Mouse (Mus musculus) urinary bladder, postnatal 4 days (tissue): ENCODE data around the gene G6pdx.

Experiments
- DNase-seq, 2 experiments: peaks; one replicate each; pipeline ENCODE4 v3.0.0; 2021 to 2022; ENCODE audit warnings: low spot score in 2 of 2

Gene G6pdx

GRCm38 (mm10) chrX:74428826-74429276 lies at the start of gene G6pdx:
Gene G6pdx (minus strand): TSS chrX:74429194.
- peak; percentile 80 to 87 for DNase-seq

- no peak for DNase-seq
These were observed 23.8 kb upstream of the G6pdx start for GRCm38 (mm10) chrX:74452773-74453172.

GRCm38 (mm10) chrX:74451157-74451912 lies 22.3 kb upstream of the G6pdx start:
- DNase-seq: no peak

- peak in 1 of 2 experiments; percentile 55 for DNase-seq
These were observed 362 bp upstream of the G6pdx start for GRCm38 (mm10) chrX:74429290-74429821.

GRCm38 (mm10) chrX:74428146-74428825 lies 708 bp downstream of the G6pdx start:
- no peak for DNase-seq

- no peak for DNase-seq
These were observed 1.9 kb downstream of the G6pdx start for GRCm38 (mm10) chrX:74427116-74427515.

GRCm38 (mm10) chrX:74426256-74426655 lies 2.7 kb downstream of the G6pdx start:
- DNase-seq: no peak

- no peak for DNase-seq
These were observed 3.8 kb downstream of the G6pdx start for GRCm38 (mm10) chrX:74425195-74425594.

GRCm38 (mm10) chrX:74424443-74424842 lies 4.6 kb downstream of the G6pdx start:
- no peak for DNase-seq

- peak in 1 of 2 experiments; percentile 41 for DNase-seq
These were observed 15.6 kb downstream of the G6pdx start for GRCm38 (mm10) chrX:74413377-74413776.

- DNase-seq: no peak
These were observed 20.7 kb downstream of the G6pdx start for GRCm38 (mm10) chrX:74408340-74408739.

- DNase-seq: no peak
These were observed 28.9 kb downstream of the G6pdx start for GRCm38 (mm10) chrX:74400136-74400535.

GRCm38 (mm10) chrX:74392535-74393443 lies 36.2 kb downstream of the G6pdx start, which contains the start of the genes Fam3a and Ikbkg:
Gene Fam3a (minus strand): TSS chrX:74393272.
Gene Ikbkg (plus strand): TSS chrX:74393290.
- peak; percentile 78 to 79 for DNase-seq

GRCm38 (mm10) chrX:74388153-74388552 lies 40.8 kb downstream of the G6pdx start:
- no peak for DNase-seq

GRCm38 (mm10) chrX:74384451-74384850 lies 44.5 kb downstream of the G6pdx start:
- no peak for DNase-seq

- DNase-seq: peak; percentile 79 to 87
These were observed 56.0 kb downstream of the G6pdx start, which contains the start of the genes Ubl4a and Slc10a3 for GRCm38 (mm10) chrX:74372888-74373549. Gene Ubl4a (minus strand): TSS chrX:74373218. Gene Slc10a3 (minus strand): TSS chrX:74373349.

- peak; percentile 65 to 72 for DNase-seq
These were observed 60.6 kb downstream of the G6pdx start for GRCm38 (mm10) chrX:74368209-74368909.

GRCm38 (mm10) chrX:74367512-74367911 lies 61.5 kb downstream of the G6pdx start:
- no peak for DNase-seq
